Comparison of ENCODE assay signal across 12 mouse cellular contexts in the genomic region with DNA sequence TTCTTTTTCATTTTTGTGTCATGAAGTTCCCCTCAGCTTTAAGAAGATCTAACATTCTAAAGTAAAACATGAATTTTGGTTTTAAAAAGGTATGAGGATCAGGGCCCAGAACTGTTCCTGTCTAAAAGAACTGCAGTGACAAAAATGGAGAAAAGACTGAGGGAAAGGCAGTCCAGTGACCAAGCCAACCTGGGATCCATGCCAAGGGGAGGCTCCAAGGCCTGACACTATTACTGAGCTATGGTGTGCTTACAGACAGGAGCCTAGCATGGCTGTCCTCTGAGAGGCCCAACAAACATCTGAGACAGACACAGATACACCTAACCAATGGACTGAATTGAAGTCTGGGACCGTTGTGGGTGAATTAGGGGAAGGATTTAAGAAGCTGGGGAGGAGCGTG. TPM values are rescaled to one million over a fixed set of nuclear protein-coding genes. Genes with fewer than 3 reads are reported as not detected.
DNase-seq lines count a peak whose midpoint lies in the region; ATAC-seq and TF ChIP-seq lines count a peak whose summit lies in the region.
"Had no signal": no experiment of that assay in that cellular context is flagged by ENCODE, and none has a peak within 500 bp of the region (broad histone marks: within the 10 kb centered on the region; RNA-seq: fewer than 3 reads in every experiment).

No protein-coding gene starts in this region.

- H3K9me3 ChIP-seq in liver, embryonic 15.5 days (replicated peaks): no peaks in the 10 kb centered on the region
- no peaks in the 10 kb centered on the region for H3K9me3 ChIP-seq in liver, embryonic 11.5 days (ENCODE audit: control insufficient read depth, low read length)
- H3K9me3 ChIP-seq: megakaryocyte, embryonic 14.5 days had no signal

- no peak overlapping the region for H3K9ac ChIP-seq in liver, embryonic 15.5 days
- no peak overlapping the region for H3K9ac ChIP-seq in liver, embryonic 11.5 days (ENCODE audit: low read depth, low read length)
- H3K9ac ChIP-seq: limb, embryonic 12.5 days had no signal

- H3K36me3 ChIP-seq in liver, embryonic 15.5 days (replicated peaks): peaks cover 60% of the 10 kb centered on the region
- peaks cover 36% of the 10 kb centered on the region for H3K36me3 ChIP-seq in liver, embryonic 11.5 days (ENCODE audit: control insufficient read depth, insufficient read depth, low read length)

- H3K4me2 ChIP-seq in liver, embryonic 15.5 days: no peak overlapping the region
- no peak overlapping the region for H3K4me2 ChIP-seq in liver, embryonic 11.5 days
- H3K4me2 ChIP-seq: limb, embryonic 12.5 days had no signal

- no peaks in the 10 kb centered on the region for H3K27me3 ChIP-seq in liver, embryonic 15.5 days
- no peaks in the 10 kb centered on the region for H3K27me3 ChIP-seq in liver, embryonic 11.5 days (replicated peaks; ENCODE audit: control insufficient read depth, insufficient read depth, low read length)
- H3K27me3 ChIP-seq: limb, embryonic 12.5 days; megakaryocyte, embryonic 14.5 days had no signal

- no peaks in the 10 kb centered on the region for H3K4me1 ChIP-seq in liver, embryonic 15.5 days (replicated peaks)
- no peaks in the 10 kb centered on the region for H3K4me1 ChIP-seq in liver, embryonic 11.5 days (replicated peaks; ENCODE audit: control insufficient read depth, insufficient read depth, low read length)
- H3K4me1 ChIP-seq: limb, embryonic 12.5 days had no signal

- intact Hi-C loops in gastrocnemius, adult 2 months (cut with DNase I): no loop called here

- no peak for TF ChIP-seq CTCF in gastrocnemius, adult 2 months (IDR thresholded peaks at IDR 0.05)
- TF ChIP-seq CTCF in brain, embryonic 14.5 days (IDR thresholded peaks at IDR 0.05; ENCODE audit: borderline replicate concordance, extremely low read depth, insufficient read depth, insufficient read length): no peak

- H3K4me3 ChIP-seq in gastrocnemius, adult 2 months: no peak overlapping the region
- H3K4me3 ChIP-seq in liver, embryonic 15.5 days (replicated peaks): no peak overlapping the region
- H3K4me3 ChIP-seq in liver, embryonic 11.5 days (ENCODE audit: low read depth, low read length): no peak overlapping the region
- H3K4me3 ChIP-seq: limb, embryonic 12.5 days; megakaryocyte, embryonic 14.5 days had no signal

- H3K27ac ChIP-seq in gastrocnemius, adult 2 months: peak overlapping the region; percentile 0; the same call in 1 of the 2 replicates
- H3K27ac ChIP-seq in liver, embryonic 15.5 days (replicated peaks): peak overlapping the region; percentile 11; the same call in 1 of the 2 replicates
- H3K27ac ChIP-seq in liver, embryonic 11.5 days (ENCODE audit: low read depth, low read length): no peak overlapping the region
- H3K27ac ChIP-seq: limb, embryonic 12.5 days had no signal

- TF ChIP-seq POLR2A in brain, embryonic 14.5 days (IDR thresholded peaks at IDR 0.05; ENCODE audit: borderline replicate concordance, extremely low read depth, insufficient read depth, insufficient read length, poor library complexity, severe bottlenecking): no peak

- WGBS in liver, embryonic 15.5 days (ENCODE audit: insufficient replicate concordance): 94% methylated on average over 2 of the region's 2 CpGs
- 96% methylated on average over 2 of the region's 2 CpGs for WGBS in liver, embryonic 11.5 days

- ATAC-seq in liver, embryonic 15.5 days (ENCODE audit: insufficient read depth): no peak
- no peak for ATAC-seq in liver, embryonic 11.5 days (replicated peaks; ENCODE audit: low FRiP score)
- ATAC-seq: intestine, embryonic 16.5 days had no signal

- peak; percentile 67 for DNase-seq in gastrocnemius, adult 2 months
- DNase-seq in gastrocnemius, postnatal 25 days: no peak
- DNase-seq in liver, embryonic 11.5 days (ENCODE audit: low spot score): no peak
- DNase-seq in NIH3T3 (ENCODE audit: low read depth): peak; percentile 64
- DNase-seq in brain, embryonic 14.5 days (ENCODE audit: low read depth): peak; percentile 14
- no peak for DNase-seq in thymus, postnatal 10 days (ENCODE audit: low spot score in 2 of 2)
- no peak for DNase-seq in spleen, adult 18-20 months
- DNase-seq: layer of hippocampus, adult 9-11 months had no signal

RNA-seq across cellular contexts. Expression of a gene that starts 15.1 kb away (rescaled TPM):
- 1 to 10 TPM; 9.5 to 9.8 TPM for total RNA-seq in gastrocnemius, adult 2 months (2021)
- 1 to 10 TPM; 6.9 to 9.8 TPM for total RNA-seq in gastrocnemius, postnatal 25 days (2021)
- 25.0 and 27.6 TPM in 2 replicates for polyA plus RNA-seq in liver, embryonic 15.5 days (2015; fragmentation: Nextera tagmentation; extraction: Ambion mirVana)
- 60.9 and 68.9 TPM in 2 replicates for polyA plus RNA-seq in liver, embryonic 11.5 days (2014; fragmentation: Nextera tagmentation; extraction: Ambion mirVana)
- polyA plus RNA-seq in brain, embryonic 14.5 days (2012; rRNA removed): 21.3 and 24.5 TPM in 2 replicates

RNA-seq across cellular contexts. Expression of a gene that starts 15.7 kb away (rescaled TPM):
- 10 to 100 TPM in 1 of 2 experiments, 1 to 10 TPM in 1; 7.1 to 11.5 TPM for total RNA-seq in gastrocnemius, adult 2 months (2021)
- total RNA-seq in gastrocnemius, postnatal 25 days (2021): 1 to 10 TPM; 8.5 to 8.6 TPM
- polyA plus RNA-seq in liver, embryonic 15.5 days (2015; fragmentation: Nextera tagmentation; extraction: Ambion mirVana): 23.5 and 23.8 TPM in 2 replicates
- polyA plus RNA-seq in liver, embryonic 11.5 days (2014; fragmentation: Nextera tagmentation; extraction: Ambion mirVana): 39.1 and 44.5 TPM in 2 replicates
- polyA plus RNA-seq in brain, embryonic 14.5 days (2012; rRNA removed): 19.1 and 19.5 TPM in 2 replicates

Comparison
In these comparisons a context has a peak if more than half of its experiments do, and no peak if none do; other contexts are left out.
1. DNase-seq: peak in gastrocnemius, adult 2 months (single experiment), NIH3T3 (single experiment) and brain, embryonic 14.5 days (single experiment); none in gastrocnemius, postnatal 25 days (single experiment), liver, embryonic 11.5 days (single experiment), thymus, postnatal 10 days (0 of 2) and spleen, adult 18-20 months (0 of 2).